Mouse (Mus musculus) adrenal gland, postnatal 10 days (tissue): Measurements from ENCODE around the gene Pla2g16. TPM values are rescaled to one million over a fixed set of nuclear protein-coding genes. Genes with fewer than 3 reads are reported as not detected.
A peak's percentile ranks its signal among the peaks of the same experiment; 100 is the strongest.

Experiments
- DNase-seq: peaks from one replicate; pipeline ENCODE4 v3.0.0; 2021; ENCODE audit warnings: mixed read lengths
- long read RNA-seq, 2 experiments: library from polyadenylated mRNA; stranded (forward); transcript quantifications; one replicate each; pipeline ENCODE4 v2.0.0; 2021
- total RNA-seq, 2 experiments: library from RNA; stranded (reverse); gene quantifications; 2 replicates each; pipeline ENCODE4 v1.2.3; 2021

Pla2g16 gene
- total RNA-seq, result 10 to 100 TPM; 83.3 to 97.3 TPM
- long read RNA-seq, experiment 1, transcript Pla2g16-201 (5 exons, 3,523 nt), result major isoform, 36 of 57 reads
- long read RNA-seq, experiment 1, transcript Pla2g16-203 (5 exons, 1,901 nt), result minor isoform, 13 of 57 reads
- long read RNA-seq, experiment 1, partial matches to known transcripts, result 7 of 57 reads
- long read RNA-seq, experiment 1, other reads (novel, unspliced or antisense), result 1 of 57 reads
- long read RNA-seq, experiment 2, transcript Pla2g16-201 (5 exons, 3,523 nt), result major isoform, 35 of 45 reads
- long read RNA-seq, experiment 2, transcript Pla2g16-203 (5 exons, 1,901 nt), result minor isoform, 6 of 45 reads
- long read RNA-seq, experiment 2, partial matches to known transcripts, result 3 of 45 reads
- long read RNA-seq, experiment 2, other reads (novel, unspliced or antisense), result 1 of 45 reads

DNA sequence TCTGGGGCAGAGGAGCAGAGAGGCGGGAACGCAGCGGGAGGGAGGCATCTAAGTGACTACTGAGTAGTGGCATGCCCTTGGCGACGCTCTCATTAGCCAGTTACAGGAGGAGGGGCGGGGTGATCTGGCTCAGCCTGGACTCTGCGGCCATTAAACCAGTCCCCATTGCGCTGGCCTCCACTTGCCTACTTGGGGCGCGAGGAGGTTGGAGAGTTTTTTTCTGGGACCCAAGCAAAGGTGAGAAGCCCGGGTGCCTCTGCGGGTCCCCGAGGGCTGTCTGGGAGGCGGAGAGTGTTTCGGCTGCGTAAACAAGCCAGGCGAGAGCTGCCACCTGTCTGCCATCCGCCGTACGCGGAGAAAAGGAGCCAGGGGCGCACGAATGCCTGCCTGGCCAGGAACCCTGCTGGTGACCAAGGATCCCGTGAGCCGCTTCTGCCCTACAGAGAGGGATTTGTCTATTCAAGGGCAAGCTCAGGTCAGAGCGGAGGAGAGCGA lies at the start of gene Pla2g16:
Pla2g16 (plus strand) TSS at position 132 of the 495 bp plus-strand sequence.
- DNase-seq, result peak; percentile 83

- DNase-seq, result no peak
Measured at GRCm38 (mm10) chr19:7508026-7508425, 49.2 kb upstream of the Pla2g16 start.

- DNase-seq, result no peak
Measured at GRCm38 (mm10) chr19:7516437-7516836, 40.8 kb upstream of the Pla2g16 start.

DNA sequence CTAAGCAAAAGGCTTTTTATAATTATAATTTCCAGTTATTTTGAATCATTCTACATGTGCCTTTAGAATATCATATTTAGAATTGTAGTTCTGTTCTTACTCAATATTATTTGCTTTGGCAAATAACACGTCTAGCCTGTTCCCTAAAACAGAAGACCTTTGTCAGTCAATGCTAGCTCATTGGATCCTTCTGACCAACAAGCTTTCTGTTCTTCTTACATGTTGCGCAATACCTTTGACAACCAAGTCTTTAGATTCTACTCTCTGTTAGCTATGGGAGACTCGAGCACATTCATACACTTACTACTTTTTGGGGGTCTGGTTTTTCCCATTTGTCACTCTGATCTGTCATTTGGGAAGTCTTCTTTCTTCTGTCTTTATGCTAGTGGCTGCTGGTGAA lies 35.6 kb upstream of the Pla2g16 start:
- DNase-seq, result no peak

GRCm38 (mm10) chr19:7522856-7523255 lies 34.4 kb upstream of the Pla2g16 start:
- DNase-seq, result no peak

DNA sequence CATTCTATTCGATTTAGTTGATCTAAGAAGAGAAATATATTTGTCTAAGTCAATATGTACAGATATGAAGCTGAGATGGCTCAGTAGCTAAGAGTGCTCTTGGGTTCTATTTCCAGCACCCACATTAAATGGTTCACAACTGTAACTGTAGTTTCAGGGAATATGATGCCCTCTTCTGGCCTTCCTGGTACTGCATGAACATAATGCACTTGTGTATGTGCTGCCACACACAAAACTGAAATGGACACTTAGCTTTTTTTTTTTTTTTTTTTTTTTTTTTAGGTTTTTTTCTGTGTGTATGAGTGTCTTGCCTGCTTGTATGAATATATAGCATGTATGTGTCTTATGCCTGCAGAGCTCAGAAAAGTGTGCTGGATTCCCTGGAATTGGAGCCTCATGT lies 34.0 kb upstream of the Pla2g16 start:
- peak; percentile 38 for DNase-seq

DNA sequence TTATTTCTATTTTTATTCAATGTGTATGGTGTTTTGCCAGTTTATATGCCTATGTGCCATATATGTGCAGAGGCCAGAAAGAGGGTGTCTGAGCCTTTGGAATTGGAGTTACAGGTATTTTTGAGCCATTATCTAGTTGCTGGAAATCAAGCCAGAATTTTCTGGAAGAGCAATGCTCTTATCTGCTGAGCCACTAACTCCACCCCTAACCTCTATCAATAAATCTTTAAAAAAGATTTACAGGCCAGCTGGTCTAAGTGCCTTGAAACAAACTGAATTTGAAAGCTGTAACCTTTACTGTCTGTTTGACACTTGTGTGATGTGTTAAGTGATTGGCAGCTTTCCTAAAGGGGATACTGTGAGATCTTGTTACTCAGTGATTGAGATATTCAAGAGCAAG lies 33.5 kb upstream of the Pla2g16 start:
- DNase-seq, result no peak

DNA sequence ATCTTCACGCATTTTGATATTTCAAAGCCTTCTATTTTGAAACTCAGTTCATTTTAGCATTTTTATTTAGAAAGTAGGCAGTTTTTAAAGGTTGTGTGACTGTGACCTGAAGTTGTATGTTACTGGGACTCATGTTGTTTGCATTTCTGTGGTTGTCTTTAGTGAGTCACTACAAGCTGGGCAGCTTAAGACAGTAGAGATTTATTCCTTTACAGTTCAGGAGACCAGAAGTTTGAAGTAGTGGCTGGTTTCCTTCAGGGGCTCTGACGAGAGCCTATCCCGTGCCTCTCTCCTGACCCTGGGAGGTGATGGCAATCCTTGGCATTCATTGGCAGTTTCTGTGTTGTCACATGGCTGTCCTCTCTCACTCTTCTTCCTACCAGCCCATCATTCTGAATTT lies 32.4 kb upstream of the Pla2g16 start:
- no peak for DNase-seq

DNA sequence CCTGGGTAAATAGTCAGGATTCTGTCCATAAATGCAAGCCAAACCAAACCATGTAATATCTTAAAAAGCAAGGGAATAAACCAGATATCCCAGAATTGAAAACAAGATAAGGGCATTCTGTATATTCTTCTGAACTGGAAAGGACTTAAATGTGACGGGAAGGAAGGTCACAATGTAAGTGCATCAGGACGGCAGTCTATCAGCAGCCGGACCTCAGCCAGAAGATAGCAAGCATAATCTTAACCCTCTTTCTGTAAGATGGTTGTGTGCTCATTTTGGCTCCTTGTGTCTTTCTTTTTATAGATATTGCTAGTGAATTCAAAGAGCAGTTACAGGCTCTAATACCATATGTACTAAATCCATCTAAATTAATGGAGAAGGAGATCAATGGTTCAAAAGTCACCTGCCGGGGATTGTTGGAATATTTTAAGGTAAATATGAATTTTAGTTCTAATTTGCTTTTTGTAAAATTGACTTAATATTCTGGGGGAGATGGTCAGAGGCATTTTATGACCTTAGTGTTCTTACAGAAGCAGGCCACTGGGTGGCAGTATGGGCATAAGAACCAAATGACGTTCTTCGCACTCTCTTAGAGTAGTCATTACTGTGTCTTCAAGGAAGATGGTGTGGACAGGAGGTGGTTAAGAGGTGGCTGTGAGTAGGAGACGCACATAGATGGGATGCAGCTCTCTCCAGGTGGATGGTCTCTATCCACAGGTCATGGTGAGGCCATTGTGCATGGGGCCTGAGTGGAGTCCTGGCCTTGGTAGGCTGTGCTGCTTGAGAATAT lies 28.4 kb upstream of the Pla2g16 start:
- DNase-seq, result peak; percentile 75

GRCm38 (mm10) chr19:7531906-7532305 lies 25.4 kb upstream of the Pla2g16 start:
- no peak for DNase-seq

DNA sequence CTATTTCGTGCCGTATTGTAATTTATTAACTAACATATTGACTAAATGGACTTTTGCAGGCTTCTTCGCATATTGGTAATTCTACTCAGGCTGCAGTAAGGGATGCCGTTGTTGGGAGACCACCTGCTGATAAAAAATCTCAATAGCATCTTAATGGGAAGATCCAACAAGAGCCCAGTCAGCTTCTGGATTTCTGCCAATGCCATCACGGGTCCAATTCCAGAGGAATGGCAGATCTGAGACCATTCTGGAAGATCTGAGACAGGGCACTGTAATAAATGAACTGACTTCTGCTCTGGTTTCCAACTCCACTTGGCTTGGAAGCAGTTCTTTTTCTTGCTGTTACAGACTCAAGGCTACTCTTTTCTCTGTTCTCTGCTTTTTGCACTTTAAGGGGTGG lies 23.4 kb upstream of the Pla2g16 start:
- DNase-seq, result peak; percentile 31

DNA sequence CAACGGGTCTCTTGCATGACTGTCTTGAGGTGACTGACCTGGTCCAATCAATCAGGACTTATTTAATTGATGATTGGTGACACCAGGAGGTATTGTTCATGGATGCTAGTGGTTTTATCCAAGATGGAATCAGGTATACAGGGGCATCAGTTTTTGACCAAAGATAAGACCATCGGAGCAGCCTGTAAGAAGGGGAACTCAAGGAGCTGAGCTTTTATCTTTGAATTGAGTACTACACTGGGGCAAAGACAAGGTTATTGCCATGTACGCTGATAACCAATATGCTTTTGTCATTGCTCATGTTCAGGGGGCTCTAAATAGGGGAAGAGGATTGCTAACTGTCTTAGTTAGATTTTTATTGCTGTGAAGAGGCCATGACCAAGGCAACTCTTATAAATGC lies 8.3 kb upstream of the Pla2g16 start:
- no peak for DNase-seq

DNA sequence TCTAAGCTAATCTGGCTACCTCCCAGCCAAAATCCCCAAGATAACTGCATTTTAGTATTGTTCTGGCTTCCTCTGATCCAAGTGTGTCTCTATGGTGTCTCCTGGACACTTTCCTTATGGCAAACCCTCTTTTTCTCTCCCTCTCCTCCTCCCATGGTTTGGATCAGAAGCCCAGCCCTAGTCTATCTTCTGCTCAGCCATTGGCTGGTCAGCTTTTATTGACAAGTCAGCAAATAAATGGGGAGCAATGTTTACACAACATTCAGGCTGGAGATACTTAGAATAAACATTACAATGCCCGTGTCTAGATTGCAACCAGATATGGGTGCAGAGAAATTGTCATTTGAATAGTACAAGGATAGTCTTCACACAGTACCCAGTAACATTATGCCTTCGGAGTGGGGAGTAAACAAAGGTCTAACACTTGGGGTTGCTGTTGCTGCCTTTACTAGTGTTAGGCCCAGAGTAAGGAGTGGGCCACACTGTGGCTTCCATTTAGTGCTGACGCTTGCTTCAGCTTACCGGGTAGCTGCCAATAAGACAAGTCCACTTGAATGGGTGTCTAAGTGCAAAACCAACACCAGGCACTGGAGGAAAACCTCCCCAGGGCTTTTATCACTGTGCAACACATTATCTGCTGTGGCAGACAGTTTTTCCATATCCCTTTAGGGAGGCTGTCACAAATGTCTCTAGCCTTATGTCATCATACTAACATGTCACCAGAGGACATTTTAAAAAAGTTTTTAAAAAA lies 5.5 kb upstream of the Pla2g16 start:
- DNase-seq, result no peak

DNA sequence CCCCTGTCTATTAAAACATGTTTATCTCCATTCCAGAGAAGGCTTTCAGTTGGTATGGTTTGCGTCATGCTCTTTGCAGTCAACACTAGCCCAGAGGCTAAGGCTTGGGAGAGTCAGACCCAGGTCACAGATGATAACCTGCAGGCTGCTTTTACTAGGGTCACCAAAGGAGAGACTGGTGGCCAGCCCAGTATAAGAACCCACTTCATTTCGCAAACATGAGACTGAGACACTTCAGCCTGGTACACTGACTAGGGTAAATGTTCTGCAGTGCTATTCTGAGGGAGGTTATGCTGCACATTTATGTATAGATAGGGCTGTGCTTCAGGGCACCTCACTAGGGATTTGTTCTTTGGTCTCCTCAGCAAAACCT lies 5.0 kb upstream of the Pla2g16 start:
- no peak for DNase-seq

GRCm38 (mm10) chr19:7553441-7553840 lies 3.8 kb upstream of the Pla2g16 start:
- DNase-seq, result no peak

GRCm38 (mm10) chr19:7554881-7555280 lies 2.4 kb upstream of the Pla2g16 start:
- DNase-seq, result no peak

DNA sequence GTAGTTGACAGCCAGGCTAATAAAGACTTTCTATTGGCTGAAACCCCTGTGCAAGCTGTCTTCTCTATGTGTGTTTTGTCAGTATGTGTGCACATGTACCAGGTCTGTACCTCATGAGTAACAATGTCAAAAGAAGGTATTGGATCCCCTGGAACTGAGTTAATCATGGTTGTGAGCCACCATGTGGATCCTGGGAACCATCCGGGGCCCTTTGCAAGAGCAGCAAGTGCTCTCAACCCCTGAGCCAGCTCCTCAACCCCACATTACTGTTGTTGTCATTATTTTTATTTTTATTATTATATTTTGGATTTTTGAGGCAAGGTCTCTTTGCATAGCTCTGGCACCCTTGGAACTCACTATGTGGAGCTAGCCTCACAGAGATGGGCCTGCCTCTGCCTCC lies 618 bp upstream of the Pla2g16 start:
- no peak for DNase-seq

DNA sequence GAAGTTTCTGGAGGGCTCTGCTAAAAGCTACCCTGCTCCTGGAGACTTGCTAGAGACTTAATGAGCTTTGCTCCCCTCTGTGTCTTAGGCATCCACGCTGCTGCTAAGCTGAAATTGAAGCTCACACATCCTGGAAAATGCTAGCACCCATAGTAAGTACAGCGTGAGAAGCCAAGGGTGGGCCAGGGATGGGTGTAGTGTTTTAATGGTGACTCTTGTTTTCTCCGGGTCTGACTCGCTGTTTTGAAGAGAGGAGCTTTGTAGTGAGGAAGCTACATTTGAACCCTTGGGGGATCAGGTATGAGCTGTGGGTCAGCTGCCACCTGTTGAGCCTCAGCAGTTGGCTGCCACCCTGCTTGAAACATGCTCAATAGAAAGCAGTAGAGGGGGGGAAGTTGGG lies 585 bp downstream of the Pla2g16 start:
- no peak for DNase-seq

GRCm38 (mm10) chr19:7558675-7559074 lies 1.4 kb downstream of the Pla2g16 start:
- DNase-seq, result no peak

GRCm38 (mm10) chr19:7559986-7560385 lies 2.7 kb downstream of the Pla2g16 start:
- DNase-seq, result no peak

DNA sequence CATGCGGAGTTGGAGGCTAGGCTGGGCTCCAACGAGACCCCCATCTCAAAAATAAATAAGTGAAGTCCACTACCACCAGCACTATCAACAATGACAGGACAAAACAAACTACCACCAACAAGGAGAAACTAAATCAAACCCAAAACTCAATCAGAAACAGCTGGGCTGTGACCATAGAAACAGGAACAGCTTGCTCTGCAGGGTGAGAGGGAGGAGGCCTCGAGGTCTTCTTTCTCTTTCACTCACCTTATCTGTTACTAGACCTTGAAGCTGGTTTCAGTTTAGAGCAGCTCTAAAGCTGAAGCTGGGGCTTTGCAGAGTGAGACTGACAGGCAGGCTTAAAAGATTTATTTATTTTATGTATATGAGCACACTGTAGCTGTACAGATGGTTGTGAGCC lies 4.2 kb downstream of the Pla2g16 start:
- no peak for DNase-seq

GRCm38 (mm10) chr19:7562601-7563129 lies 5.4 kb downstream of the Pla2g16 start:
- no peak for DNase-seq
